Mouse (Mus musculus) adrenal gland, adult 18-20 months (tissue): ENCODE data around the gene Fnbp1. TPM values are rescaled to one million over a fixed set of nuclear protein-coding genes. Genes with fewer than 3 reads are reported as not detected.

Source experiments
- DNase-seq, 2 experiments: peaks; one replicate each; pipeline ENCODE4 v3.0.0; 2021 to 2022; ENCODE audit warnings: low spot score in 2 of 2
- total RNA-seq, 2 experiments: library from RNA; stranded (reverse); gene quantifications; 1 replicate in 1 of 2; 2 replicates in 1 of 2; pipeline ENCODE4 v1.2.3; 2021

Gene Fnbp1
- total RNA-seq, 2 experiments from 2014 or later, result 54.8 to 63.6 TPM

- no peak for DNase-seq
Measured at GRCm38 (mm10) chr2:31127219-31127618, 14.6 kb downstream of the Fnbp1 start.

GRCm38 (mm10) chr2:31126048-31126447 is 15.8 kb downstream of the Fnbp1 start:
- DNase-seq, result no peak

GRCm38 (mm10) chr2:31125156-31125555 is 16.7 kb downstream of the Fnbp1 start:
- no peak for DNase-seq

- no peak for DNase-seq
Measured at GRCm38 (mm10) chr2:31124694-31125093, 17.1 kb downstream of the Fnbp1 start.

GRCm38 (mm10) chr2:31123493-31123892 is 18.3 kb downstream of the Fnbp1 start:
- no peak for DNase-seq

GRCm38 (mm10) chr2:31122806-31123205 is 19.0 kb downstream of the Fnbp1 start:
- DNase-seq, result no peak

GRCm38 (mm10) chr2:31121131-31121693 is 20.6 kb downstream of the Fnbp1 start:
- no peak for DNase-seq

- no peak for DNase-seq
Measured at GRCm38 (mm10) chr2:31119795-31120194, 22.0 kb downstream of the Fnbp1 start.

GRCm38 (mm10) chr2:31118639-31119380 is 23.0 kb downstream of the Fnbp1 start:
- no peak for DNase-seq

- DNase-seq, result no peak
Measured at GRCm38 (mm10) chr2:31118211-31118610, 23.6 kb downstream of the Fnbp1 start.

- no peak for DNase-seq
Measured at GRCm38 (mm10) chr2:31115943-31116731, 25.7 kb downstream of the Fnbp1 start.

GRCm38 (mm10) chr2:31115091-31115942 is 26.5 kb downstream of the Fnbp1 start:
- no peak for DNase-seq

- DNase-seq, result no peak
Measured at GRCm38 (mm10) chr2:31114205-31114604, 27.6 kb downstream of the Fnbp1 start.

GRCm38 (mm10) chr2:31111685-31112084 is 30.1 kb downstream of the Fnbp1 start:
- DNase-seq, result no peak

GRCm38 (mm10) chr2:31109960-31110548 is 31.8 kb downstream of the Fnbp1 start:
- DNase-seq, result no peak

GRCm38 (mm10) chr2:31108186-31108585 is 33.6 kb downstream of the Fnbp1 start:
- DNase-seq, result no peak

- DNase-seq, result no peak
Measured at GRCm38 (mm10) chr2:31106621-31107320, 35.0 kb downstream of the Fnbp1 start.

- no peak for DNase-seq
Measured at GRCm38 (mm10) chr2:31106004-31106403, 35.8 kb downstream of the Fnbp1 start.

- DNase-seq, result no peak
Measured at GRCm38 (mm10) chr2:31105279-31105678, 36.5 kb downstream of the Fnbp1 start.

- DNase-seq, result no peak
Measured at GRCm38 (mm10) chr2:31103321-31103720, 38.5 kb downstream of the Fnbp1 start.
